Mouse (Mus musculus) Patski (cell line): ENCODE results near the gene Actl7b. TPM values are rescaled to one million over a fixed set of nuclear protein-coding genes. Genes with fewer than 3 reads are reported as not detected.

ENCODE experiments used
- ATAC-seq: fragments of 100-300 bp; one replicate; pipeline ENCODE4 v1.8.0; 2021
- CTCF ChIA-PET: fragments of 350-600 bp; sonication (Branson Sonifier 250); formaldehyde crosslinking; loops from one replicate; lab custom pipeline; 2022; ENCODE audit warnings: inconsistent platforms; lab: Charles Lee
- POLR2A ChIA-PET: fragments of 350-600 bp; sonication (Branson Sonifier 250); formaldehyde crosslinking; loops from one replicate; lab custom pipeline; 2022; ENCODE audit warnings: antibody characterized with exemption, inconsistent platforms; lab: Charles Lee
- DNase-seq: peaks from one replicate; pipeline ENCODE4 v3.0.0-alpha.2; 2011; ENCODE audit warnings: low read depth, low spot score
- H3K27me3 ChIP-seq: fragments of 371-371 bp; one replicate; pipeline ENCODE4 v1.5.1; 2021
- CTCF ChIP-seq: fragments of 100-300 bp; IDR thresholded peaks from one replicate; pipeline ENCODE4 v1.5.1; 2021
- in situ Hi-C: fragments of 300-500 bp; cut with MboI; formaldehyde crosslinking; loops from 3 replicates; pipeline ENCODE4 v1.11.1; 2018; ENCODE audit warnings: low pct_unique_long_range_greater_than_20kb, mixed read lengths
- polyA plus RNA-seq: library from polyadenylated mRNA; unstranded; gene quantifications from one replicate; pipeline ENCODE4 v1.2.3, GENCODE M21; 2021

Gene Actl7b
- polyA plus RNA-seq, result not detected

- no peaks in the 10 kb centered on the region for H3K27me3 ChIP-seq
- no peak for TF ChIP-seq CTCF
- ChIA-PET POLR2A (no interaction called here), CTCF (no interaction called here)
- DNase-seq (no peak), ATAC-seq (no peak)
- in situ Hi-C loops, result no loop called here
These were observed at the start of gene Actl7b for GRCm38 (mm10) chr4:56741041-56741493. Actl7b (minus strand) TSS chr4:56741443.

- H3K27me3 ChIP-seq, result no peaks in the 10 kb centered on the region
- ATAC-seq (no peak), DNase-seq (no peak)
- in situ Hi-C loops, result no loop called here
- no peak for TF ChIP-seq CTCF
- ChIA-PET CTCF (no interaction called here), POLR2A (interaction anchor here (0.9 kb wide), 1 partner anchor 17 kb away, joined by 3 read pairs; no protein-coding TSS in a partner anchor)
These were observed 29.8 kb upstream of the Actl7b start for GRCm38 (mm10) chr4:56771065-56771464.

- in situ Hi-C loops, result no loop called here
- ChIA-PET POLR2A (no interaction called here), CTCF (no interaction called here)
- DNase-seq (no peak), ATAC-seq (no peak)
- no peaks in the 10 kb centered on the region for H3K27me3 ChIP-seq
- TF ChIP-seq CTCF, result no peak
These were observed 27.7 kb upstream of the Actl7b start for GRCm38 (mm10) chr4:56768913-56769312.

- in situ Hi-C loops, result no loop called here
- no peak for DNase-seq
- ChIA-PET CTCF (no interaction called here), POLR2A (no interaction called here)
- H3K27me3 ChIP-seq, result no peaks in the 10 kb centered on the region
- TF ChIP-seq CTCF, result no peak
- ATAC-seq, result no peak
These were observed 26.6 kb upstream of the Actl7b start for GRCm38 (mm10) chr4:56767861-56768284.

GRCm38 (mm10) chr4:56757693-56758092 lies 16.4 kb upstream of the Actl7b start:
- POLR2A ChIA-PET, result no interaction called here
- in situ Hi-C loops, result no loop called here
- CTCF ChIA-PET, result no interaction called here
- no peaks in the 10 kb centered on the region for H3K27me3 ChIP-seq
- no peak for TF ChIP-seq CTCF
- ATAC-seq (no peak), DNase-seq (no peak)

GRCm38 (mm10) chr4:56756966-56757600 lies 15.8 kb upstream of the Actl7b start:
- ATAC-seq (no peak), DNase-seq (no peak)
- CTCF ChIA-PET, result no interaction called here
- in situ Hi-C loops, result no loop called here
- H3K27me3 ChIP-seq, result no peaks in the 10 kb centered on the region
- no peak for TF ChIP-seq CTCF
- POLR2A ChIA-PET, result no interaction called here

- POLR2A ChIA-PET, result no interaction called here
- ATAC-seq (no peak), DNase-seq (no peak)
- CTCF ChIA-PET, result no interaction called here
- in situ Hi-C loops, result no loop called here
- H3K27me3 ChIP-seq, result no peaks in the 10 kb centered on the region
- no peak for TF ChIP-seq CTCF
These were observed 14.8 kb upstream of the Actl7b start for GRCm38 (mm10) chr4:56756021-56756420.

GRCm38 (mm10) chr4:56747456-56747855 lies 6.2 kb upstream of the Actl7b start:
- no peak for TF ChIP-seq CTCF
- CTCF ChIA-PET, result no interaction called here
- POLR2A ChIA-PET, result no interaction called here
- ATAC-seq (no peak), DNase-seq (no peak)
- in situ Hi-C loops, result no loop called here
- no peaks in the 10 kb centered on the region for H3K27me3 ChIP-seq

GRCm38 (mm10) chr4:56746345-56746744 lies 5.1 kb upstream of the Actl7b start:
- ChIA-PET CTCF (no interaction called here), POLR2A (no interaction called here)
- ATAC-seq (no peak), DNase-seq (no peak)
- TF ChIP-seq CTCF, result no peak
- no peaks in the 10 kb centered on the region for H3K27me3 ChIP-seq
- in situ Hi-C loops, result no loop called here

- in situ Hi-C loops, result no loop called here
- ATAC-seq (no peak), DNase-seq (no peak)
- CTCF ChIA-PET, result no interaction called here
- POLR2A ChIA-PET, result no interaction called here
- H3K27me3 ChIP-seq, result no peaks in the 10 kb centered on the region
- TF ChIP-seq CTCF, result no peak
These were observed 2.3 kb upstream of the Actl7b start, which contains the start of gene Actl7a for GRCm38 (mm10) chr4:56743363-56744195. Actl7a (plus strand) TSS chr4:56743413.

- no peaks in the 10 kb centered on the region for H3K27me3 ChIP-seq
- CTCF ChIA-PET, result no interaction called here
- ATAC-seq (no peak), DNase-seq (no peak)
- POLR2A ChIA-PET, result no interaction called here
- in situ Hi-C loops, result no loop called here
- no peak for TF ChIP-seq CTCF
These were observed 1.5 kb upstream of the Actl7b start for GRCm38 (mm10) chr4:56742698-56743097.
